Mouse (Mus musculus) gastrocnemius, adult 2 months (tissue): ENCODE data around the gene Pakap. TPM values are rescaled to one million over a fixed set of nuclear protein-coding genes. Genes with fewer than 3 reads are reported as not detected.

Experiments
- DNase-seq: peaks from one replicate; pipeline ENCODE4 v3.0.0; 2022
- H3K27ac ChIP-seq: fragments of 200-600 bp; 2 replicates; pipeline ENCODE4 v1.8.1; 2022; ENCODE audit warnings: mild to moderate bottlenecking
- H3K4me3 ChIP-seq: fragments of 200-600 bp; 2 replicates; pipeline ENCODE4 v1.8.1; 2022; ENCODE audit warnings: mild to moderate bottlenecking, moderate library complexity
- CTCF ChIP-seq: fragments of 200-600 bp; IDR thresholded peaks from 2 replicates; pipeline ENCODE4 v1.8.1; 2022; ENCODE audit warnings: antibody characterized with exemption, mild to moderate bottlenecking, moderate library complexity
- intact Hi-C: fragments of 180-260 bp; cut with DNase I; formaldehyde crosslinking; loops from one replicate; pipeline ENCODE4 v1.15.1; 2025
- total RNA-seq, 2 experiments: library from RNA; stranded (reverse); gene quantifications; 2 replicates each; pipeline ENCODE4 v1.2.3; 2021

The Pakap gene
- total RNA-seq, 2 experiments from 2014 or later, result 4.9 to 7.0 TPM

DNA sequence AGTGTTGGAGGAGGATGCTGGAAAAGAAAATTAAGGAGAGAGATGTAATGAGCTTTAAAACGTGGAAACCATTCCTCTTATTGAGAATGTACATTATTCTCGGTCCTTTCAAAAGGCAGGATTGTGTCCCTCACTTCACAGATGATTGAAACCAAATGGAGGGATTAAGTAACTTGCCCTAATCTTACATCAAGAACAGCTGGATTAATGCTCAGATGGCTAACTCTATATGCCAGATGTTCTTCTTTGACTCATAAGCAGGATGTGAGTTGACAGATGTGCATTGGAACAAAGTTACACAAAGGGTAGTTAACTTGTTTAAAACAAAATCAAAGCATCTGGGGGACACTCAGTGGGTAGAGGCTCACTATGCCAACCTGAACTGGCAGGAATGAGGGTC, 338.7 kb downstream of the Pakap start:
- no peak overlapping the region for H3K27ac ChIP-seq
- no peak for DNase-seq
- intact Hi-C loops, result loop anchor here (10.0 kb wide), 1 partner anchor 348 kb away; no protein-coding TSS in a partner anchor
- no peak overlapping the region for H3K4me3 ChIP-seq
- no peak for TF ChIP-seq CTCF

DNA sequence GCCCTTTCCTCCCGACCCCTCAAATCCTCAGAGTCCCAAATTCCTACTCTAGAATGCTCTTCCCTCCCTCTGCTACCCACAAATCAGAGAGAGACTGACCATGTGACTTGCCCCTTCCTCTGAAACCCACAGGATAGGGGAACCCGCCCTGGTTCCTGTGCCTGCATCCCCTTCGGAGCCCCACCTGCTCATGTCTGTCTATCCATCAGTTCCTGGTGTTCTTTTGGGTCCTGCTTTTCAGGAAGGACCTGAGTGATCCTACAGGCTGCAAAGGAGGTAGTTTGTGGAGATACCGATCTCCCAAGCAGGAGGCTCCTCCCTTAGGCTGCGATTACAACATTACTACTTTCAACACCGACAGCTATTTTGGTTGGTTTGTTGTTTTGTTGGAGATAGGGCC, 340.9 kb downstream of the Pakap start:
- intact Hi-C loops, result loop anchor here (10.0 kb wide), 1 partner anchor 346 kb away; no protein-coding TSS in a partner anchor
- DNase-seq, result no peak
- Histone ChIP-seq H3K4me3 (no peak overlapping the region), H3K27ac (no peak overlapping the region)
- no peak for TF ChIP-seq CTCF

DNA sequence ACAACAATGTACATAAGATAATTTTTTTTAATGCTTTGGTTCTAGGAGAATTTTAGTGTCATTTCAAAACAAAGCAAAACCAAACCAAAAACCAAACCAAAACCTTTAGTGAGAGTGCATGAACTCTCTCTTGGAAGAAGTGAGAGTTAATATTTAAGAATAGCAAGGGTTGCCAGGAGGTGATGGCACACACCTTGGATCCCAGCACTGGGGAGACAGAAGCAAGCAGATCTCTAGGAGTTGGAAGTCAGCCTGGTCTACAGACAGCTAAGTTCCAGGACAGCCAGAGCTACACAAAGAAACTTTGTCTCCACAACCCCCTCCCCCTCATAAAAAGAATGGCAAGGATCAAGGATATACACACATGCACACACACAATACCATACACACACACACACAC, 345.0 kb downstream of the Pakap start:
- TF ChIP-seq CTCF, result no peak
- intact Hi-C loops, result no loop called here
- no peak overlapping the region for H3K4me3 ChIP-seq
- H3K27ac ChIP-seq, result no peak overlapping the region
- no peak for DNase-seq

DNA sequence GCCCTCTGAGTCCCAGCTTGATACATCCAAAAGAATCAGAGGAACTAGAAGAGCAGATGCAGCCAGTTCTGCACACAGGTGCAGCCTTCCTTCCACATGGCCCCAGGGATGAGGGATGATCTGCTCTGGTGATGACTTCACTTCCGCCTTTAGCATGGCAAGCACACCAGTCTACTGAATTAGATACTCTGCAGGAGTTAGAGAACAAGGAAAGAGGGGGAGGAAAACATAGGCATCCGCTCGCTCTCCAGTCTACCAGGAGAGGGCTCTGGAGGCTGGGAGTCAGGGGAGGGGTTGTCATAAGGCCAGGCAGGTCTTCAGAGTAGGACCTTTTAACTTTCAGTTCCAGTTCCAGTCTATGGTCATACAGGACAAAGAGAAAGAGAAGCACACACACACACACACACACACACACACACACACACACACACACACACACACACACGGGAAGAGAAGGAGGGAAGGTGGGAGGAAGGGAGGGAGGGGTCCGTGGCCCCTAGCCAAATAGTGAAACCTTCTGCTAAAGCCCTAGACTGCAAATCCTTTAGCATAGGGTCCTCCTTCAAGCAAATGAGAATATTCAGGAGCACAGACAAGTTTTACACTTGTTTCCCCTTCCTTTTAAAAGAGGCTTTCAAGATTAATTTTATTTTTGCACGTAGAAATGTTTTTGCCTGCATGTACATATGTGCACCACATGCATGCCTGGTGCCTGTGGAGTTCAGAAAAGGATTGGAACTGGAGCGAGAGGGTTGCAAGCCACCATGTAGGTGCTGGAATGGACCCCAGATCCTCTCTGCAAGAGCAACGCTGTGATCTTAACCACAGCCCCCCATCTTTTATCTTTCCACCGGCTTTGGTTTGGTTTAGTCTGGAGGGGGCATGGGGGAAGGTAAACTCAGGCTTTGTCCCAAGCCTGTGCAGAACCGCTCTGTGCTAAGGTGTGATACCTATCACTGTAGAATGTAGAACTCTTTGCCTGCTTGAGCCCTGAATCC, 346.5 kb downstream of the Pakap start:
- intact Hi-C loops, result no loop called here
- no peak overlapping the region for H3K27ac ChIP-seq
- H3K4me3 ChIP-seq, result peak overlapping the region; percentile 52
- no peak for TF ChIP-seq CTCF
- DNase-seq, result no peak

DNA sequence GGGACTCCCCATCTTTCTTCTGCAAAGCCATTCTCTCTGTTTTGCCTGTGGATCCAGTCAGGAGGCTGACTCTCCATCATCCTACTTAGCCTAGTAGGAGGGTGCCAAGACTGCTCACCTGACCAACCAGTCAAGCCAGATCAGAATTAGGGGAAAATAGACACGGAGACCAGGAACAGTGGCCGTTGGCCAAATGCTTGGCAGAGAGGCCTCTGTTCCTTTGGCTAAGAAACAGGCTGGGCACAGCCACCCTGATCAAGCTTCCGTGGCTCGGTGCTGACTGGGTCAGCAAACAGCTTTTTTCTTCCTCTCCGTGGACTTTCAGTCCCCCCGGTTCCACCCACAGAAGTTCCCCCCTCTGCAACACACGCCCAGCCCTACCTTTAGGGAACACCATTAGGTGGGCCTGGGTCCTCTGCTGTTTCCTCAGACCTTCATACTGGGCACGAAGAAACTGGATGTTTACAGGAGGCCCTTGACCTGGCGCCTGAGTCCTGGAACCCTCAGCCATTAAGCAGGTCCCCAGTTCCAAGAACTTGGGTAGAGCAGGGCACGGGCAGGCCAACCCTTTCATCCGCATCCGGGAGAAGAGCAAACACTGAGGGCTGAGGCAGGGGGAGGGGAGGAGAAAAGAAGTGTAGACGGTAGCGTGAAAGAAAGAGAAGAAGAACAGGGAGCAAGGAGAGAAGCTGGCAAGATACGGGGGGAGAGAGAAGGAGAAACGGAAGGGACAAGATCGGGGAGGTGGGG, 347.4 kb downstream of the Pakap start:
- intact Hi-C loops, result no loop called here
- no peak for TF ChIP-seq CTCF
- DNase-seq, result peak; percentile 64
- Histone ChIP-seq H3K27ac (no peak overlapping the region), H3K4me3 (peak overlapping the region; percentile 52)

DNA sequence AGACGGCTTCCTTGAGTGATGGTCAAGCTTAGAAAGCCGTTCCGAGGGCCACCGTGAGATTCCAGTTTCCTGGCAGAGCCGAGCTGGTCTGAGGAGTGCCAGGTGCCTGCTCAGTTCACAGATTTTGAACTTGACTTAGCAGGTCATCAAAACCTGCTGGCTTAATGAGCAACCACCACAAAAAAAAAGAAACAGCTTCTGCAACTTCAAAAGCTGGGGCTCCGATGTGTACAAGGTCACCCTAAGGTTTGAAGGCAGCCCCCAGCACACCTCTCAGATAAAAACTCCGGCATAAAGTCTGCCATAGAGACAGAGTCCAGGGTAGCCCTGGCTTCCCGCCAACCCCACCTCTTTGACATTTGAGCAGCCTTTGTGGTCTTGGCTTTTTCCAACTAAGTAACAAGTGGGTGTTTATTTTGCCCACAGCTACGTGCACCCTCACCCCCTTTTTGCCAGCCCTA, 348.3 kb downstream of the Pakap start, which contains the start of gene D630039A03Rik:
TSS of gene D630039A03Rik (minus strand) at position 97 of the 461 bp plus-strand sequence.
- DNase-seq, result peak; percentile 27
- no peak for TF ChIP-seq CTCF
- Histone ChIP-seq H3K4me3 (peak within 1 kb of the TSS; percentile 52), H3K27ac (no peak within 1 kb of the TSS)
- intact Hi-C loops, result no loop called here

DNA sequence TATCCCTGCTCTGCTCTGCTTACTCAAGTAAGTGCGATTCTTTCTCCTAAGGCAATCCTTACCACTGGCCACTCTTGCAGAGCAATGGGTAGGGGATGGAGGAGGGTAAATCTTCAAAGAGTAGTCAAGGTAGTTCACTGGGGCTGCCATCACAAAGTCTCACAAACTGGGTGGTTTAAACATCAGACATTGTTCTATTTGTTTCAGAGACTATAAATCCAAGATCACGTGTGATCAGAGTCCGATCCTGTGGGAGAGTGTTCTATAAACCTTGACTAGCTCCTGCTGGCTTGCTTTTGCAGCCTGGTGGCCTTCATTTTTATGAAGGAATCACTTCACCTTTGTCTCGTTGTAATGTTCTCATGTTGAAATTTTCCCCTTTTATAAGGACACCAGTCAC, 348.7 kb downstream of the Pakap start:
- no peak overlapping the region for H3K4me3 ChIP-seq
- intact Hi-C loops, result no loop called here
- H3K27ac ChIP-seq, result no peak overlapping the region
- no peak for TF ChIP-seq CTCF
- no peak for DNase-seq

DNA sequence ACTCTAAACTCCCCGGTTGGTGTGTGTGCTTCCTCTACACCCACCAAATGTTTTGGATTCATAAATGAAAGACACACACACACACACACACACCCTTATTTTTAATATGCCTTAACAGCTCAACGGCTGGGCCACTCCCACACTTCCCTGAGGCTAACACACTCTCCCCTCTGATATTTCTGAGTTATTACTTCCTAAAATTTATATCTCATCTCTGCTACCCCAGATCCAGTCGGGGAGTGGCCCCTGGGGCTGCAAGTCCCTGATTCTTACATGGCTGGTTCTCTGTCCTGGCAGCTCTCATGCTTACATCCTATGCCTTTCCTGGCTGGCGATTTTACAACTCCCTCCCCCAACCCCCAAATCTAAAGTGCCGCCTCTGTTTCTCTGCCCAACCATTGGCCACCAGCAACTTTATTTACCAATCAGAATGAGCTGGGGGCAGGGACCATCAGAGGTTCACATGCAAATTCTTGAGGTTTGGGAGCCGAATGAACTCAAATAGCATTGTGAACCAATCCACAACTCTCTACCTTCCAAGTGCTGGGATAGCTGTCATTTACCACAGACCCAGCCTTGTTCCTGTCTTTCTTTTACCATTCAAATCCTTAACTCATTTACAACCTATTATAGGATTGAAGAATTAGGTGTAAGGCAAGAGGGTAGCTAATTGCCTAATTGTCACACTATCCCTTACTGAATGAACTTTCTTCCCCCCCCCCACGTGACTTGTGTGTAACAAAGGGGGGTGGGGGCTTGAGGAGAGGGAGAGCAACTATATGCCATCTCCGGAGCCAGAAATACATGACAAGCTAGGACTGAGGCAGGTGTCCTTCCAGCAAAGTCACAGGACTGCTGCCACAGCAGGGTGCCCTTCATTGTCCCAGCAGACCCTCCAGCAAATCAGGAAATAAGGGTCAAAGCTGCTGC, 351.8 kb downstream of the Pakap start:
- intact Hi-C loops, result no loop called here
- no peak for TF ChIP-seq CTCF
- DNase-seq, result no peak
- H3K4me3 ChIP-seq, result no peak overlapping the region
- no peak overlapping the region for H3K27ac ChIP-seq

DNA sequence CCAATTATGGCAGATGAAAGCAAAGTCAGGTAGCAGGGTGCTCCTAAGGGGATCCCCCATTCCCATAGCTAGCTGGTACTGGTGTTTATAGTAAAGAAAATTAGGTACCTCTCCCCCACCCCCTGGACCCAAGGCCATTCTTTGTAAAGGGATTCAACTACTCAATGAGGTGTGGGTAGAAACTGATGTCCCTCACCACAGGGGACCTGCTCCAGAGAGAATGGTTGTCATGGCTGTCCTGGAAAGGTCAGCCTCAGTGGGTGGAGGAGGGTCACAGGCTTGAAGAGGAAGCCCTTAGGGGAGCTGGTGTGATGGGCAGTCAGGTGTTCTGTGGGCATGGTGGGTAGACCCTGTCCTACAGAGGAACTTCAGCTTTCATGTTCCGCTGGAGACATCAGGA, 352.5 kb downstream of the Pakap start:
- DNase-seq, result no peak
- H3K4me3 ChIP-seq, result no peak overlapping the region
- intact Hi-C loops, result no loop called here
- no peak for TF ChIP-seq CTCF
- no peak overlapping the region for H3K27ac ChIP-seq

DNA sequence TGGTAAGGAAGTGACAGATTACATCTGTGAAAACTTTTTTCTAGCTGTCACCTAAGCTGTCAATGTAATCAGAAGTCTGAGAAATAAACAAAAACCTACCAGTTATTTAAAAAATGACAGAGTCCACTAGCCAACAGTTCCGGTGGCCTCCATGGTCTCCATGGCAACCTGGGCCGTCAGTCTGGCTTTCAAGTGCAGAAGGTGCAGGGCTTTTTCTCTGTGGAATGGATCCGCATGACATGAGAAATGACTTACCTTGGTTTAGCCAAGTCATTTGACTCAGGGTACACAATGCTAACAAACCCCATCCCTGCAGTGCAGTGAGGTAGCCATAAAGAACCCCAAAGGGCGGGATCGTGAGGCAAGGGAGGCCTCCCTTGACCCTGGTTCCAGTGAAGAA, 354.2 kb downstream of the Pakap start:
- DNase-seq, result no peak
- no peak overlapping the region for H3K27ac ChIP-seq
- no peak overlapping the region for H3K4me3 ChIP-seq
- no peak for TF ChIP-seq CTCF
- intact Hi-C loops, result no loop called here

DNA sequence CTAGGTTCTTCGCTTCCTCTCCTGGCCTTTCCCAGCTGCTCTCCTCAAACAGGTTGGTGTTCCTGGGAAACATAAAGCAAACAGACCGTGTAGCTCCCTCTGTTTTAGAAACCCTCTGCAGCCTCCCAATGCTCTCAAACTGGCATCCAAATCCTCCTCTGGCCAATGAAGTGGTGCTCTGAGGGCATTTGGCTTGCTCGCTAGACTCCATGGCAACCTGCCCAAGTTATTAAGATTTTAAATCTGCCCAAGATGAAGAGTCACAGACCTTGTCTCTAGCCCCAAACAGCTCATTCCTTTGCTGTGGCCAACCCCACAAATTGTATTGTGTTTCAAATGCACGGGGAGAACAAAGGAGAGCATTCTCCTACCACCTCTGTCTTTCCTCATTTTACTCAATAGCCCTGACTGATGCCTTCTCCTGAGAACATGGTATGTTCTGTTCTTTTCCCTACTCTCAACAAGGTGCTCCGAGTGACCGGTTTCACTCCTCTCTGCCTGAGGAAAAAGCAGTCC, 356.6 kb downstream of the Pakap start:
- Histone ChIP-seq H3K27ac (no peak overlapping the region), H3K4me3 (no peak overlapping the region)
- intact Hi-C loops, result loop anchor here (5.0 kb wide), 1 partner anchor 153 kb away; no protein-coding TSS in a partner anchor
- DNase-seq, result no peak
- TF ChIP-seq CTCF, result no peak
